8 mouse cellular contexts compared by ENCODE assay signal in the genomic region with DNA sequence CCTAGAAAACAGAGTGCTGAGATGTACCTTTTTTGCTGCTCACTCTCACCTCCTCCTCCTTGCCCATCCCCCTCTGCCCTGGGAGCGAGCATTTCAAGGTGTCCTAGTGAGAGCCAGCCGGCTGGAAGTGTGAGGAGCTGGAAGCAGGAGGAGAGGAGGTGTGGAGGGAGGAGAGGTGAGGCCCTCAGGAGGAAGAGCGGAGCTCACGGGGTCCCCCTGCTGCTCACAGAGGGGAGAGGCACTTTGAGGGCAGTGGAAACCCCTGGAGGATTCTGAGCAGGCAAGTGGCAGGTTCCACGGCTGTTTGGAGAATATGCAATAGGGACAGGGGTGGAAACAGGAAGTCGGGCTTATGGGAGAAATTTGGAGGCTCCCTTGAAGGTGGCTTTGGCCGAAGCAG. TPM values are rescaled to one million over a fixed set of nuclear protein-coding genes. Genes with fewer than 3 reads are reported as not detected.
DNase-seq lines count a peak whose midpoint lies in the region; ATAC-seq and TF ChIP-seq lines count a peak whose summit lies in the region.

No protein-coding gene starts in this region.

- no peaks in the 10 kb centered on the region for H3K27me3 ChIP-seq in heart, embryonic 16.5 days (ENCODE audit: control insufficient read depth, insufficient read depth, low read length)
- no peaks in the 10 kb centered on the region for H3K27me3 ChIP-seq in heart, embryonic 10.5 days (ENCODE audit: insufficient read depth, poor library complexity, severe bottlenecking)
- H3K27me3 ChIP-seq in ES-Bruce4 (ENCODE audit: control insufficient read depth, insufficient read depth, low read length, poor library complexity, severe bottlenecking): no peaks in the 10 kb centered on the region

- 0 out of 2 replicates have a peak overlapping the region, but pooled peaks have one; percentile 4 for H3K9ac ChIP-seq in heart, embryonic 16.5 days (ENCODE audit: low read length)
- no peak overlapping the region for H3K9ac ChIP-seq in ES-Bruce4 (ENCODE audit: low read depth, poor library complexity, severe bottlenecking)

- peaks cover 11% of the 10 kb centered on the region; the same call in 1 of the 2 replicates for H3K4me1 ChIP-seq in heart, embryonic 16.5 days (ENCODE audit: control insufficient read depth, insufficient read depth, low read length)
- H3K4me1 ChIP-seq in heart, embryonic 10.5 days: peaks cover 22% of the 10 kb centered on the region
- H3K4me1 ChIP-seq in ES-Bruce4 (ENCODE audit: control insufficient read depth, insufficient read depth, low read length): peaks cover 2% of the 10 kb centered on the region

- H3K4me3 ChIP-seq in heart, embryonic 16.5 days (ENCODE audit: low read length): no peak overlapping the region
- H3K4me3 ChIP-seq in heart, embryonic 10.5 days: no peak overlapping the region
- H3K4me3 ChIP-seq in ES-Bruce4 (ENCODE audit: low read depth, low read length): no peak overlapping the region

- no peaks in the 10 kb centered on the region for H3K9me3 ChIP-seq in heart, embryonic 16.5 days (replicated peaks; ENCODE audit: control insufficient read depth, low read length)
- H3K9me3 ChIP-seq in heart, embryonic 10.5 days: no peaks in the 10 kb centered on the region
- no peaks in the 10 kb centered on the region for H3K9me3 ChIP-seq in ES-Bruce4 (replicated peaks; ENCODE audit: control insufficient read depth, insufficient read depth, low read length, poor library complexity, severe bottlenecking)

- no peak overlapping the region for H3K4me2 ChIP-seq in heart, embryonic 16.5 days (ENCODE audit: low read depth, low read length)

- TF ChIP-seq EP300 in ES-Bruce4 (IDR thresholded peaks at IDR 0.05; ENCODE audit: insufficient read depth, low read depth, low read length): no peak

- no peaks in the 10 kb centered on the region for H3K36me3 ChIP-seq in heart, embryonic 16.5 days (ENCODE audit: control insufficient read depth, insufficient read depth)
- no peaks in the 10 kb centered on the region for H3K36me3 ChIP-seq in heart, embryonic 10.5 days
- H3K36me3 ChIP-seq in ES-Bruce4 (ENCODE audit: control insufficient read depth, insufficient read depth, low read length, poor library complexity, severe bottlenecking): no peaks in the 10 kb centered on the region

- DNase-seq in heart, embryonic 10.5 days (ENCODE audit: low spot score): no peak
- peak; percentile 39 to 58 for DNase-seq in adrenal gland, postnatal 36 days
- peak; percentile 47 for DNase-seq in kidney, adult 9 months
- peak; percentile 71 for DNase-seq in thymus, postnatal 4 days
- DNase-seq in layer of hippocampus, adult 9-11 months: no peak

- ATAC-seq in heart, embryonic 16.5 days (replicated peaks; ENCODE audit: extremely low read depth, insufficient read depth, low FRiP score): 0 out of 2 replicates have a peak, but pooled peaks have one; percentile 24
- ATAC-seq in megakaryocyte progenitor cell, adult 5-6 weeks (replicated peaks; ENCODE audit: poor library complexity): peak; percentile 88

- WGBS in heart, embryonic 16.5 days: 22% methylated on average over 7 of the region's 7 CpGs
- 22% methylated on average over 7 of the region's 7 CpGs for WGBS in heart, embryonic 10.5 days

- no peak for TF ChIP-seq POLR2A in ES-Bruce4 (IDR thresholded peaks at IDR 0.05; ENCODE audit: insufficient read depth, low read length)

- peak; percentile 86 for TF ChIP-seq CTCF in ES-Bruce4 (IDR thresholded peaks at IDR 0.05; ENCODE audit: low read depth, low read length)

- H3K27ac ChIP-seq in heart, embryonic 16.5 days (ENCODE audit: low read length): peak overlapping the region; percentile 82
- no peak overlapping the region for H3K27ac ChIP-seq in heart, embryonic 10.5 days
- no peak overlapping the region for H3K27ac ChIP-seq in ES-Bruce4 (ENCODE audit: insufficient read depth, low read length)

RNA-seq across cellular contexts. Expression of gene Rhd, which starts 18.9 kb away (rescaled TPM):
- polyA plus RNA-seq in heart, embryonic 16.5 days (2015; fragmentation: Nextera tagmentation; extraction: Ambion mirVana): 4.3 and 4.5 TPM in 2 replicates
- 24.2 and 38.7 TPM in 2 replicates for polyA plus RNA-seq in heart, embryonic 10.5 days (2016; fragmentation: Nextera tagmentation; extraction: Ambion mirVana)
- polyA plus RNA-seq in ES-Bruce4 (2011; ENCODE audit: insufficient read depth, insufficient read length, low read depth, missing spikeins): 4.2 and 4.6 TPM in 2 replicates
- total RNA-seq in adrenal gland, postnatal 36 days (2021): under 1 TPM in 1 of 2 experiments, not detected in 1; 0.89 TPM
- 8.0 and 15.9 TPM in 2 replicates for total RNA-seq in megakaryocyte progenitor cell, adult 5-6 weeks (2015)
- total RNA-seq in megakaryocyte progenitor cell, adult 5-6 weeks (2017): 15.3 and 29.2 TPM in 2 replicates

RNA-seq across cellular contexts. Expression of gene Maco1, which starts 30.1 kb away (rescaled TPM):
- 23.1 and 25.3 TPM in 2 replicates for polyA plus RNA-seq in heart, embryonic 16.5 days (2015; fragmentation: Nextera tagmentation; extraction: Ambion mirVana)
- 21.7 and 31.4 TPM in 2 replicates for polyA plus RNA-seq in heart, embryonic 10.5 days (2016; fragmentation: Nextera tagmentation; extraction: Ambion mirVana)
- 50.0 and 53.2 TPM in 2 replicates for polyA plus RNA-seq in ES-Bruce4 (2011; ENCODE audit: insufficient read depth, insufficient read length, low read depth, missing spikeins)
- 10 to 100 TPM; 37.3 to 39.0 TPM for total RNA-seq in adrenal gland, postnatal 36 days (2021)
- 31.4 and 33.0 TPM in 2 replicates for total RNA-seq in megakaryocyte progenitor cell, adult 5-6 weeks (2015)
- 34.2 and 38.5 TPM in 2 replicates for total RNA-seq in megakaryocyte progenitor cell, adult 5-6 weeks (2017)

RNA-seq across cellular contexts. Expression of gene Tmem50a, which starts 31.6 kb away (rescaled TPM):
- polyA plus RNA-seq in heart, embryonic 16.5 days (2015; fragmentation: Nextera tagmentation; extraction: Ambion mirVana): 143 and 150 TPM in 2 replicates
- 129 and 131 TPM in 2 replicates for polyA plus RNA-seq in heart, embryonic 10.5 days (2016; fragmentation: Nextera tagmentation; extraction: Ambion mirVana)
- 84.6 and 87.1 TPM in 2 replicates for polyA plus RNA-seq in ES-Bruce4 (2011; ENCODE audit: insufficient read depth, insufficient read length, low read depth, missing spikeins)
- 100 to 1,000 TPM; 229 to 405 TPM for total RNA-seq in adrenal gland, postnatal 36 days (2021)
- total RNA-seq in megakaryocyte progenitor cell, adult 5-6 weeks (2015): 216 and 219 TPM in 2 replicates
- 248 and 276 TPM in 2 replicates for total RNA-seq in megakaryocyte progenitor cell, adult 5-6 weeks (2017)

RNA-seq across cellular contexts. Expression of gene Rsrp1, which starts 40.1 kb away (rescaled TPM):
- polyA plus RNA-seq in heart, embryonic 16.5 days (2015; fragmentation: Nextera tagmentation; extraction: Ambion mirVana): 399 and 472 TPM in 2 replicates
- polyA plus RNA-seq in heart, embryonic 10.5 days (2016; fragmentation: Nextera tagmentation; extraction: Ambion mirVana): 329 and 376 TPM in 2 replicates
- 209 and 226 TPM in 2 replicates for polyA plus RNA-seq in ES-Bruce4 (2011; ENCODE audit: insufficient read depth, insufficient read length, low read depth, missing spikeins)
- total RNA-seq in adrenal gland, postnatal 36 days (2021): 100 to 1,000 TPM; 378 to 436 TPM
- total RNA-seq in megakaryocyte progenitor cell, adult 5-6 weeks (2015): 413 and 462 TPM in 2 replicates
- total RNA-seq in megakaryocyte progenitor cell, adult 5-6 weeks (2017): 119 and 154 TPM in 2 replicates

RNA-seq across cellular contexts. Expression of gene Syf2, which starts 47.4 kb away (rescaled TPM):
- 49.1 and 78.9 TPM in 2 replicates for polyA plus RNA-seq in heart, embryonic 16.5 days (2015; fragmentation: Nextera tagmentation; extraction: Ambion mirVana)
- polyA plus RNA-seq in heart, embryonic 10.5 days (2016; fragmentation: Nextera tagmentation; extraction: Ambion mirVana): 52.3 and 63.0 TPM in 2 replicates
- polyA plus RNA-seq in ES-Bruce4 (2011; ENCODE audit: insufficient read depth, insufficient read length, low read depth, missing spikeins): 52.6 and 53.3 TPM in 2 replicates
- 100 to 1,000 TPM in 1 of 2 experiments, 10 to 100 TPM in 1; 84.2 to 102 TPM for total RNA-seq in adrenal gland, postnatal 36 days (2021)
- total RNA-seq in megakaryocyte progenitor cell, adult 5-6 weeks (2015): 50.4 and 58.9 TPM in 2 replicates
- 173 and 193 TPM in 2 replicates for total RNA-seq in megakaryocyte progenitor cell, adult 5-6 weeks (2017)

Comparison
In these comparisons a context has a peak if more than half of its experiments do, and no peak if none do; other contexts are left out.
1. DNase-seq: peak in adrenal gland, postnatal 36 days (2 of 2), kidney, adult 9 months (single experiment) and thymus, postnatal 4 days (single experiment); none in heart, embryonic 10.5 days (single experiment) and layer of hippocampus, adult 9-11 months (single experiment).